Mouse (Mus musculus): ENCODE data around the gene Unc5cl.

Gene Unc5cl

GRCm38 (mm10) chr17:48454688-48455087, at the start of gene Unc5cl:
Gene Unc5cl (plus strand): TSS chr17:48454901.
- no peak for DNase-seq (ENCODE audit: low spot score)

DNA sequence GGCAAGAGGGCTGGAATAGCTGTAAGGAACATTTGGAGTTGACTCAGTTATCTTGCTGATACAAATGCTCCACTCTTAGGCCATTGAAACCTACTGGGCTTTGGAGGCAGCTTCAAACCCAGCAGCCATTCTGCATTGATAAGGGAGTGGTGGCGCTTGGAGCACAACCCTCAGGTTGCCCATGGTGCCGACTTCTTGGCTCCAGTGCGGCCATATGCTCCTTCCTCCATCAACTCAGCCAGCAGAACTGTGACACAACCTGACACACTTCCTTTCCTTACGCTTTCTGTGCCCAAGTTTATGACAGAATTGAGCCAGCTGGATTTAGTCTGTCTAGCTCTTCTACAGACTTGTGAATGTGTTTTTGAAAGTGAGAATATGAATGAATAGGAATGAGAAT, 47.5 kb upstream of the Unc5cl start:
- no peak for DNase-seq (ENCODE audit: low spot score)

- DNase-seq (ENCODE audit: low spot score), result no peak
These were observed 46.7 kb upstream of the Unc5cl start for GRCm38 (mm10) chr17:48407910-48408525.

DNA sequence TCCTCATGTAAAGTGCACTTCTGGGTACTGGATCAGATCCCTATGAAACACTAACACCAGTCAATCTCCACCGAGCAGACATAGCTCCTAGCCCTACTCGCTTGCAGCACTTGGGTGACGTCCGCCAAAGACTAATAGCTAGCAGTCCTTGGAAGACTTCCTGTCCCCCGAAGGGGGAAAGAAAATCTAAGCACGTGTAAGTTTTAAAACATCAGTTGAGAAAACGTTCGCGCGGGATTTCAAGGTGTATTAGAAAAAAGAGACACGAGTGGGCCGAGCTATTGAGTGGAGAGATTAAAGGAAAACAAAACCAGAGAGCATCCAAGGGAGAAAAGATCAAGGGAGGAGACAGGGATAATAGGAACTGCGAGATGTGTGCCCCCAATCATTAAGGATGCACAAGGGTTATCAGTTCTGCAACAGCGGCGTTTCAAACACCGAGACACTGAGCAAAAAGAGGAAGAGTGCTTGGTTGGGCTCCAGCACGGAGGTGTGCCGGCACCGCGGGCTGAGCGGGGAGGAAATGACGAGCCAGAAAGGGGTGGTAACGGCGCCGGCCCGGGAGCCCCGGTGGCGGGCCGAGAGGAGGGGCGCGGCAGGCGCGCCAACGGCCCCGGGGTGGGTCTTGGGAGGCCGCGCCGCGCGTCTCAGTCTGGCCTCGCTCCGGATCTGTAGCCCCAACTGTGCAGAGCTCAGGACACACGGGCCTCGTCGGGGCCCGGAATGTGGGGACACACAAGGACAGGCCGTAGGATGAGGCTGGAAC, 46.0 kb upstream of the Unc5cl start:
- peak; percentile 63 for DNase-seq (ENCODE audit: low spot score)

GRCm38 (mm10) chr17:48409380-48410298, 45.1 kb upstream of the Unc5cl start, which contains the start of the genes Nfya and Oard1:
Gene Nfya (minus strand): TSS chr17:48409906.
Gene Oard1 (plus strand): TSS chr17:48410014.
- DNase-seq (ENCODE audit: low spot score), result peak; percentile 100

DNA sequence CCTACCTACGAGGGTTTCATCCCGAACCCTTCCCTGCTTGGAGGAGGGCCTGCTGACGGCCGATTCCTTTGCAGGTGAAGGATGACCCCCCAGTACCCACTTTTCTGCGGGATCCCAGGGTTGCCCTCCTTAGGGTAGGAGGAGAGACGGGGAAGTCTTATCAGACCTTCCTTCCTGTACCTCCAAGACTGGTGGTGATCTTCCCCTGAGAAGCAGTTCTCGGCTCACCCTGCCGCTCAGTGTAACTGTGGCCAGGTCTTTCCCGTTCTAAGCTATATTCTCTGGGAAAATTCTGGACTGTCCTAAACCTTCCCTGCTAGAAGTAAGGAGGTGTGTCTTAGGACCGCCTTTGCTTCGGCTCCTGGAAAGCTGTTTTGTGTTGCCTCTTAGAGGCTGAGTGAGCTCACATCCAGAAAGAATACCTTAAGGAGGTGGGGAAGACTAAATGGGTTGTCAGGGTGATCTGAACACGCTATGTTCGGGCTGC, 44.4 kb upstream of the Unc5cl start:
- DNase-seq (ENCODE audit: low spot score), result no peak

DNA sequence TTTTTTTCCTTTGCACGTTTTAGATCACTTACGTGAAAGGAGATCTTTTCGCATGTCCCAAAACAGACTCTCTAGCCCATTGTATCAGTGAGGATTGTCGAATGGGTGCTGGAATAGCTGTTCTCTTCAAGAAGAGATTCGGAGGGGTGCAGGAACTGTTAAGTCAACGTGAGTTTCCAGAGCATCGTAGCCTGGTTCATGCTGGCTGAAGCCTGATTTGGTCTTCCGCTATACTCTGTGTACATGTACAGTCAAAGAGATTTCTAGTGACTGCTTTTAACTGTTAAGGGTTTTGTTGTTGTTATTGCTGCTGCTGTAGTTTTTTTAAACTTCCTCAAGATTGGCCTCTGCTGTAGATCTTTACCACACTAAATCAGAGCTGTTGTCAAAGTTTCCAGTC, 43.5 kb upstream of the Unc5cl start:
- no peak for DNase-seq (ENCODE audit: low spot score)

GRCm38 (mm10) chr17:48416011-48416410, 38.7 kb upstream of the Unc5cl start:
- no peak for DNase-seq (ENCODE audit: low spot score)

- peak; percentile 41 for DNase-seq (ENCODE audit: low spot score)
These were observed 38.1 kb upstream of the Unc5cl start for GRCm38 (mm10) chr17:48416425-48417195.

GRCm38 (mm10) chr17:48417521-48417920, 37.2 kb upstream of the Unc5cl start:
- DNase-seq (ENCODE audit: low spot score), result no peak

GRCm38 (mm10) chr17:48418174-48418573, 36.5 kb upstream of the Unc5cl start:
- no peak for DNase-seq (ENCODE audit: low spot score)

DNA sequence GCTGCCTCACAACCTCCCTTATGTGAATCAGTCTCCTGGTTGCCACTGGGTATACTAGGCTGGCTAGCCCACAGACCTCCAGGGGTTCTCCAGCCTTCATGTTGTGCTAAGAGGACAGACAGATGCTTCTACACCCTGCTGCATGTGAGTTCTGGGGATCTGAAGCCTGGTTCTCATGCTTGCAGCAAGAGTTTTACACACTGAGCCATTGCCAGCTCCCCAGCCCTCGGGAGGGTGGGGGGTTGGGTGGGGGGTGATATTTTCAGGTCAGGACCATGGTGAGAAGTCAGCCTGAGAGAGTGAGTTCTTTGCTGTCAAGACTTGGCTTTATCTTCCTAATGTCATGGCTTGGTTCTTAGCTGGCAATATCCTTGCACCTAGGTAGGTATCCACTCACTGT, 35.9 kb upstream of the Unc5cl start:
- DNase-seq (ENCODE audit: low spot score), result no peak

- no peak for DNase-seq (ENCODE audit: low spot score)
These were observed 35.1 kb upstream of the Unc5cl start for GRCm38 (mm10) chr17:48419571-48419970.

DNA sequence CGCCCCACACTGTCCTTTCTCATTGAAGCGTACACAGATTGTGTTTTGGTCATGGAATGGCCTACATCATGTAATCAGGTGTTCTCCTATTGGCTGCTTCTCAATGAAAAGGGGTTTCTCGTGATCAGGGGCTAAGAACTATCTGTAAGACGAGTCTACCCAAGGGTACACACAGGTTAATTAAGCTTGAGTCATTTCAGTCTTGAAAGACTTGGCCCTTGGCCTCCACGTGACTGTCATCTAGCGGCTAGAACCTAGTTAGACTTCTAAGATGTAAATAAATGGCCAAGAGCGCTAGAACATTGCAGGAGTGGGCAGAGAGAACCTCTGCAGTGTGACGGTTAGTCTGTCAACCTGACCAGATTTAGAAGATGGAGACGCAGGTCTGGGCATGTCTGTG, 30.5 kb upstream of the Unc5cl start:
- no peak for DNase-seq (ENCODE audit: low spot score)

GRCm38 (mm10) chr17:48425823-48426612, 28.7 kb upstream of the Unc5cl start:
- no peak for DNase-seq (ENCODE audit: low spot score)

- no peak for DNase-seq (ENCODE audit: low spot score)
These were observed 27.5 kb upstream of the Unc5cl start for GRCm38 (mm10) chr17:48426991-48427750.

GRCm38 (mm10) chr17:48427852-48428530, 26.7 kb upstream of the Unc5cl start:
- no peak for DNase-seq (ENCODE audit: low spot score)

DNA sequence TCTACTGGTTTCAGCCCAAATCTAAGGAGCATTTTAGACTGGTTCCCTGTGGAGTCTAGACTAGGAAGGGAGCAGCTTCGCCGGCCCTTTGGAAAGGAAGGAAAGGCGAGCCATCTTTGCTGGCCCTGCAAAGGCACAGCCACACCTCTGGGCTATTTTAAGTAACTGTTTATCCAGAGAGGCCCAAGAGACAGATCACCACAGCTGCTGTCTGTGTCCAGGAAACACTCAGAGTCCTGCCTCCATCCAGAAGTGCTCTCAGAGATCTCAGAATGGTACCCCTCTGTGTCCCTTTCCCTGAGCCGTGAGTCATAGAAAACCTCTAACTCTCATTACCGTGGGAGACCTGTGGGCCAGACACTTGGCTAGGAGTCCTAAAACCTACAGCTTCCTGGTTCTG, 24.3 kb upstream of the Unc5cl start:
- no peak for DNase-seq (ENCODE audit: low spot score)

DNA sequence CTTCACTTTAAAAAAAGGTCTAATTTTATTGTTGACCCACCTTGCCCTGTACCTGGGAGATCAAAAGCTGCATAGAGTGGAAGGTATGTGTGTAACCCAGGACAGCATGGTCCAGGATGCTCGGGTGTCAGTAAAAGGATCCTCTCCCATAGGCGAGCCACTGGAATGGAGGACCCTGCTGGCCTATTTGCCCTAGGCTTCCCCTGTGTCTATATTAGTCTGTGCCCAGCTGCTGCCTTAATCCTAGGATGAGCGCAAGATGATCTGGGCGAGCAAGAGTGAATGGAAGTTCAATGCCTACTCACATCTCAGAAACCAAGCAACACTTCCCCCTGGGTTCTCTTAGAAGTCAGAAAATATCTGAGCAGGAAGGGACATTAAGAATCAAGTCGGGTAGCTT, 23.6 kb upstream of the Unc5cl start:
- no peak for DNase-seq (ENCODE audit: low spot score)
